Mouse (Mus musculus): ENCODE measurements at regions not wholly inside any gene's neighbourhood (a gene's known extent, or its start where the extent isn't known, plus 50 kb on each side); places are given as distances from the start of the nearest gene placed in this dataset.
"Not testable (repeated sequence)": the region's sequence is repeated elsewhere in the genome, so short reads cannot be mapped to it uniquely, and the experiment has no call there.

DNA sequence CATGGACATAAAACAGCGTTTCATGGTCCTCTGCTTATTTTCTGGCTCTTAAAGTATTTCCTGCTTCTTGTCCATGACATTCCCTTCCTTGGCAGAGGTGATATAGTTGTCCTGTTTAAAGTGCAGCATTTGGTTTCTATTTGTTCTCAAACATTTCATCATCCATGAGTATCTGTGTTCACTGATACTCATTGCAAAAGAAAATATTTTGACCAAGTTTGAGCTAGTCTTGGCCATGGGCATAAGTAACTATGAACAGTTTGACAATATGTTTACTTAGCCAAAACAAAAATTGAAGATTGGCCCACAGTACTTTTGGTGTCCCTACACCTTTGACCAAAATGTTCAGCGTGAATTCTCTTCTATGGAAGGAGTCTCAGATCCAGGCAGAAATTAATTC, 58.7 kb upstream of the 2310057J18Rik start:
- not testable (repeated sequence) for DNase-seq

DNA sequence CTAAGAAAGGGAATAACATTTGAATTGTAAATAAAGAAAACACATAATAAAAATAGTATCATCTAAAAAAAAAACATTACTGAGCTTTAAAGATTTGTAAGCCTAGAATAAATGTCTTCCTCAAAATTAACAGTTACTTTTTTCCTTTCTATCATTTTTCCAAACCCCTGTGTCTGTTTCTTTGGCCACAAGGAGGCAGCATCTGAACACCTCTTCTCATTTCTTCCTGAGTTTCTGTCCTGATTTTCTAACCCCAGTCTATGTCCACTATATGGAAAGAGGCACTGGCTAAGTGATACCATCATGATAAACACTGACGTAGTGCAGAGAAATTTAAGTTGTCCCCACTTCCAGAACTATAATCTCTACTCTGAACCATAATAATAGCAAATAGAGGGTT, 55.8 kb upstream of the Soga3 start:
- peak; percentile 5 to 26 for DNase-seq

Data from cerebellum, postnatal 36 days (tissue).